Mouse (Mus musculus): ENCODE results near the gene Birc3.

DNA sequence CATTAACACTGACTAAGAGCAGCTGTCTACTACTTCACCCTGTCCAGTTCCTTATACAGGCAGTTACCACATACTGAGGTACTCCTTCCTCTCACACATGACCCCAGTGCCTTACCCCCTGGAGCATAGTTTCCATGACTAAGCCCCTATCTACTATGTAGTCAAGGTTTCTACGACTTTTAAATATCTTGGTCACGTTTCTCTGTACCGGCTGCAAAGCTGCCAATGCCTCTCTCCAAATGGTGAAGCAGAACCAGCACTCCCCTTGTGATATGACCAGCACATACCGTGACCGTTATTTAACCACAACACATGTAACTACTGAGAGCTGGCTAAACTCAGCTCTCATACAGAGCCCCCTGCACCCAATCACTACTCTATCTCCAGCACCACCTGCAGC is 48.1 kb downstream of the Birc3 start:
- TF ChIP-seq CTCF (IDR thresholded peaks at IDR 0.05; ENCODE audit: insufficient read depth, low read depth, low read length) (no peak), POLR2A (IDR thresholded peaks at IDR 0.05; ENCODE audit: insufficient read depth, low read depth, low read length) (no peak)
